Comparison of ENCODE assay signal across 15 mouse cellular contexts in the genomic region with DNA sequence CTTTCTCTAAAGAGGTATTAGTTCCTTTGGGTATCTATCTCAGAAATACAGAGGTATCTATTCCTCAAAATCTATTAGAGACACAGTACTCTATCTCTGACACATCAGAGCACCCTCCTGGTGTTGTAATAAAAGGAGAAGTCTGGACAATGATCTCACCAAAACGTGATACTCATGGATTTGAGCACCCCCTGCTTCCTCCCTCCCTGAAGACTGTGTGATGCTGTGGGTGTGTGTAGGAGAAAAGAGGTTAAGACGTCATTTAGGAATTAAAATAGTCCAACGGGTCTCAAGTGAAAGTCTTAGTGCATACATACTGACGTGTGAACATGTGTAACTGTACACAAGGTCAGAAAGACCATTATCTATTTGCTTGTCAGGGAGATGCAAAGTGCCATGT. TPM values are rescaled to one million over a fixed set of nuclear protein-coding genes. Genes with fewer than 3 reads are reported as not detected.
A peak's percentile ranks its signal among the peaks of the same experiment; 100 is the strongest.
DNase-seq lines count a peak whose midpoint lies in the region; ATAC-seq and TF ChIP-seq lines count a peak whose summit lies in the region.
"Had no signal": no experiment of that assay in that cellular context is flagged by ENCODE, and none has a peak within 500 bp of the region (broad histone marks: within the 10 kb centered on the region; RNA-seq: fewer than 3 reads in every experiment).

No protein-coding gene starts in this region.

- no peaks in the 10 kb centered on the region for H3K36me3 ChIP-seq in heart, embryonic 15.5 days
- H3K36me3 ChIP-seq in heart, embryonic 10.5 days, result no peaks in the 10 kb centered on the region
- H3K36me3 ChIP-seq in limb, embryonic 10.5 days, result no peaks in the 10 kb centered on the region
- no peaks in the 10 kb centered on the region for H3K36me3 ChIP-seq in kidney, adult 2 months (ENCODE audit: control insufficient read depth, insufficient read depth, low read length)
- H3K36me3 ChIP-seq in hindbrain, embryonic 11.5 days (ENCODE audit: control insufficient read depth, insufficient read depth, low read length), result no peaks in the 10 kb centered on the region
- H3K36me3 ChIP-seq: embryonic facial prominence, embryonic 13.5 days; hindbrain, embryonic 10.5 days had no signal

- WGBS in heart, embryonic 15.5 days, result 47% methylated on average over 4 of the region's 4 CpGs
- WGBS in heart, embryonic 10.5 days, result 68% methylated on average over 4 of the region's 4 CpGs
- 72% methylated on average over 4 of the region's 4 CpGs for WGBS in limb, embryonic 10.5 days
- WGBS in kidney, adult 2 months, result 66% methylated on average over 4 of the region's 4 CpGs
- WGBS in hindbrain, embryonic 11.5 days, result 75% methylated on average over 4 of the region's 4 CpGs

- TF ChIP-seq CTCF in kidney, adult 2 months (conservative IDR thresholded peaks at IDR 0.05; ENCODE audit: insufficient read depth, insufficient read length, low read depth, low read length), result no peak

- no peak overlapping the region for H3K4me3 ChIP-seq in heart, embryonic 15.5 days
- H3K4me3 ChIP-seq in heart, embryonic 10.5 days, result no peak overlapping the region
- no peak overlapping the region for H3K4me3 ChIP-seq in limb, embryonic 10.5 days
- no peak overlapping the region for H3K4me3 ChIP-seq in kidney, adult 2 months (ENCODE audit: insufficient read depth, low read depth, low read length)
- H3K4me3 ChIP-seq in hindbrain, embryonic 11.5 days (ENCODE audit: low read depth, low read length), result no peak overlapping the region

- no peaks in the 10 kb centered on the region for H3K9me3 ChIP-seq in heart, embryonic 15.5 days (replicated peaks)
- no peaks in the 10 kb centered on the region for H3K9me3 ChIP-seq in heart, embryonic 10.5 days
- H3K9me3 ChIP-seq in limb, embryonic 10.5 days (replicated peaks), result no peaks in the 10 kb centered on the region
- no peaks in the 10 kb centered on the region for H3K9me3 ChIP-seq in hindbrain, embryonic 11.5 days (ENCODE audit: control insufficient read depth, low read length)
- H3K9me3 ChIP-seq: embryonic facial prominence, embryonic 13.5 days; hindbrain, embryonic 10.5 days had no signal

- no peak for DNase-seq in heart, embryonic 10.5 days (ENCODE audit: low spot score)
- DNase-seq in lung, postnatal 25 days (ENCODE audit: low spot score), result peak; percentile 9
- no peak for DNase-seq in lung, adult 18-20 months
- no peak for DNase-seq in limb, embryonic 10.5 days (ENCODE audit: low spot score)
- no peak for DNase-seq in kidney, adult 2 months
- no peak for DNase-seq in hindbrain, embryonic 11.5 days (ENCODE audit: low spot score)
- DNase-seq: cerebellum, adult 18-20 months; layer of hippocampus, adult 9-11 months; thymus, postnatal 14 days had no signal

- H3K4me1 ChIP-seq in heart, embryonic 15.5 days (replicated peaks), result peaks cover 4% of the 10 kb centered on the region; the same call in 1 of the 2 replicates
- peaks cover 7% of the 10 kb centered on the region; the same call in 1 of the 2 replicates for H3K4me1 ChIP-seq in heart, embryonic 10.5 days
- H3K4me1 ChIP-seq in limb, embryonic 10.5 days, result peaks cover 37% of the 10 kb centered on the region
- no peaks in the 10 kb centered on the region for H3K4me1 ChIP-seq in kidney, adult 2 months (ENCODE audit: control insufficient read depth, insufficient read depth, low read length)
- H3K4me1 ChIP-seq in hindbrain, embryonic 11.5 days (replicated peaks; ENCODE audit: control insufficient read depth, insufficient read depth, low read length), result no peaks in the 10 kb centered on the region

- no peaks in the 10 kb centered on the region for H3K27me3 ChIP-seq in heart, embryonic 15.5 days
- H3K27me3 ChIP-seq in heart, embryonic 10.5 days (ENCODE audit: insufficient read depth, poor library complexity, severe bottlenecking), result no peaks in the 10 kb centered on the region
- no peaks in the 10 kb centered on the region for H3K27me3 ChIP-seq in limb, embryonic 10.5 days (ENCODE audit: low read depth, poor library complexity, severe bottlenecking)
- H3K27me3 ChIP-seq in kidney, adult 2 months (replicated peaks; ENCODE audit: control insufficient read depth, insufficient read depth, low read length), result no peaks in the 10 kb centered on the region
- H3K27me3 ChIP-seq in hindbrain, embryonic 11.5 days (ENCODE audit: control insufficient read depth, insufficient read depth, low read length), result no peaks in the 10 kb centered on the region
- H3K27me3 ChIP-seq: embryonic facial prominence, embryonic 13.5 days had no signal

- peak overlapping the region; percentile 71 for H3K4me2 ChIP-seq in heart, embryonic 15.5 days
- no peak overlapping the region for H3K4me2 ChIP-seq in hindbrain, embryonic 11.5 days (replicated peaks; ENCODE audit: low read depth, low read length)

- H3K27ac ChIP-seq in heart, embryonic 15.5 days, result no peak overlapping the region
- H3K27ac ChIP-seq in heart, embryonic 10.5 days, result no peak overlapping the region
- peak overlapping the region; percentile 86; the same call in 1 of the 2 replicates for H3K27ac ChIP-seq in limb, embryonic 10.5 days
- no peak overlapping the region for H3K27ac ChIP-seq in kidney, adult 2 months (ENCODE audit: insufficient read depth, low read depth, low read length)
- no peak overlapping the region for H3K27ac ChIP-seq in hindbrain, embryonic 11.5 days (ENCODE audit: low read depth, low read length)
- H3K27ac ChIP-seq: embryonic facial prominence, embryonic 13.5 days; hindbrain, embryonic 10.5 days; liver, embryonic 14.5 days had no signal

- no peak for ATAC-seq in heart, embryonic 15.5 days (replicated peaks; ENCODE audit: insufficient number of reproducible peaks, insufficient read depth, low FRiP score, low read depth)
- ATAC-seq in monocyte, adult 5-6 weeks (replicated peaks; ENCODE audit: insufficient number of reproducible peaks, low FRiP score, low TSS enrichment, poor library complexity, severe bottlenecking), result peak; percentile 88
- ATAC-seq in hindbrain, embryonic 11.5 days (ENCODE audit: low FRiP score), result no peak

- TF ChIP-seq POLR2A in kidney, adult 2 months (IDR thresholded peaks at IDR 0.05; ENCODE audit: low read depth, low read length), result no peak

- no peak overlapping the region for H3K9ac ChIP-seq in heart, embryonic 15.5 days
- no peak overlapping the region for H3K9ac ChIP-seq in hindbrain, embryonic 11.5 days (ENCODE audit: low read depth, low read length)
- H3K9ac ChIP-seq: liver, embryonic 14.5 days had no signal

RNA-seq across cellular contexts. Expression of gene Hgf, which starts 0.6 kb away (rescaled TPM):
- polyA plus RNA-seq in heart, embryonic 15.5 days (2015; fragmentation: Nextera tagmentation; extraction: Ambion mirVana), result 1.2 and 2.0 TPM in 2 replicates
- polyA plus RNA-seq in heart, embryonic 10.5 days (2016; fragmentation: Nextera tagmentation; extraction: Ambion mirVana), result 3.5 and 5.7 TPM in 2 replicates
- polyA plus RNA-seq in limb, embryonic 10.5 days (2016; fragmentation: Nextera tagmentation; extraction: Ambion mirVana), result 16.9 and 20.1 TPM in 2 replicates
- total RNA-seq in monocyte, adult 5-6 weeks (2017), result 41.1 to 85.4 TPM (median 74.6 TPM) in 3 replicates
- polyA plus RNA-seq in kidney, adult 2 months (2012; rRNA removed), result 1.8 and 2.5 TPM in 2 replicates
- polyA plus RNA-seq in hindbrain, embryonic 11.5 days (2014; fragmentation: Nextera tagmentation; extraction: Ambion mirVana), result 1.0 and 1.4 TPM in 2 replicates
- total RNA-seq: ES-E14 had no signal
